Mouse (Mus musculus) thymus, adult 2 months (tissue): Measurements from ENCODE around the gene Kdelr1.

Source experiments
- CTCF ChIP-seq: fragments of 200-500 bp; IDR thresholded peaks from 2 replicates; pipeline ENCODE4 v1.5.1; 2012; ENCODE audit warnings: mild to moderate bottlenecking, control low read depth, low read length, moderate library complexity, borderline replicate concordance; ENCODE audit not compliant: control insufficient read depth, poor library complexity, insufficient read depth; ENCODE audit errors: extremely low read depth
- POLR2A ChIP-seq: fragments of 200-500 bp; IDR thresholded peaks from 2 replicates; pipeline ENCODE4 v1.6.1; 2012; ENCODE audit warnings: mild to moderate bottlenecking, low read length, control low read depth, moderate library complexity; ENCODE audit not compliant: control insufficient read depth, poor library complexity, insufficient read depth; ENCODE audit errors: extremely low read depth

DNA sequence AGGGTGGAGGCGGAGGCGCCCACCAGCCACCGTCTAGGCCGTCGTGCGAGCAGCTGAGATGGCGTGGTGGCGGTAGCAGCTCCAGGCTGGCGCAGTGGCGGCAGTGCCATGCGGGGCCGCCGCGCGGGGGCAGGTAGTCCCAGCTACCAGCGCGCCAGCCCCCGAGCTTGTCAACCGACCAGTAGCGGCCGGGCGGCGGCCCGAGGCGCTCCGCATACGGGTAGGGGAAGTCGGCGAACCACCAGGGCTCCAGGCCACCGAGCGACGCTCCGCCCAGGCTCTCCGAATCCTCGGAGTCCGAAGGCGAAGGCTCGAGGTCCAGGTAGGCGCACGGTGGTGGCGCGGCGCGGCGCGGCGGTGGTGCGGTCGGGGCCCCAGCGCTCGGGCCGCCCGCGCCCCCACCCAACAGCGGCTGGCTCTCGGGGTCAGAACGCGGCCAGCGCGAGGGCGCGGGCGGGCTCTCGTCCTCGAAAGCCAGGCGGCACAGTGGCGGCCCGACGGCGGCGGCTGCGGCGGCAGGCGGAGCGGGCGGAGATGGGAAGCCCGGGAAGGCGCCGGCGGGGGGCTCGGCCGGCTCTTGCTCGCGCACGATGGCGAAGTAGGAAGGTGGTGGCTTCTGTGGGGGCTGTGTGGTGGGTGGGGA, 39.3 kb upstream of the Kdelr1 start:
- TF ChIP-seq POLR2A (no peak), CTCF (no peak)
